Comparison of ENCODE assay signal across 7 mouse cellular contexts in the genomic region with DNA sequence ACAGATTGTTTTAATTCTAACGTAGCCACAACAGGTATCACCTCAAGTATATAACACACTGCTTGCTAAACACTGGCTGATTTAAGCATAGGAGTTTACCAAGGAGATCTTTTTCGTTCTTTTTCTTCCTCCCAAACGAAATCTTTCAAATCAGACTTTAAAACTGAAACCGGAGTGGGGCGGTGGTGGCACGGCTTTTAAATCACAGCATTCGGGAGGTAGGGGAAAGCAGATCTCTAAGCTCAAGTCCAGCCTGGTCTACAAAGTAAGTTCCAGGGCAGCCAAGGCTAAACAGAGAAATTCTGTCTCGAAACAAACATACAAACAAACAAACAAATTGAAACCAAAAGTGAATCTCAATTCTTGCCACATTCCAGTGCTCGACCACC. TPM values are rescaled to one million over a fixed set of nuclear protein-coding genes. Genes with fewer than 3 reads are reported as not detected.
DNase-seq lines count a peak whose midpoint lies in the region; ATAC-seq and TF ChIP-seq lines count a peak whose summit lies in the region.

No protein-coding gene starts in this region.

- H3K4me3 ChIP-seq in forebrain, embryonic 11.5 days (ENCODE audit: low read depth, low read length), result peak overlapping the region; percentile 92
- peak overlapping the region; percentile 94 for H3K4me3 ChIP-seq in limb, embryonic 14.5 days (replicated peaks; ENCODE audit: low read length)
- peak overlapping the region; percentile 96 for H3K4me3 ChIP-seq in stomach, embryonic 16.5 days (replicated peaks; ENCODE audit: low read length)

- H3K4me2 ChIP-seq in forebrain, embryonic 11.5 days (ENCODE audit: low read depth, low read length, severe bottlenecking), result peak overlapping the region; percentile 70
- peak overlapping the region; percentile 88 for H3K4me2 ChIP-seq in limb, embryonic 14.5 days (replicated peaks; ENCODE audit: low read depth, low read length, severe bottlenecking)
- H3K4me2 ChIP-seq in stomach, embryonic 16.5 days (ENCODE audit: low read depth, low read length), result peak overlapping the region; percentile 86

- no peak for TF ChIP-seq POLR2A in limb, embryonic 14.5 days (IDR thresholded peaks at IDR 0.05; ENCODE audit: borderline replicate concordance, extremely low read depth, insufficient read depth, insufficient read length)

- peaks cover 2% of the 10 kb centered on the region; the same call in 1 of the 2 replicates for H3K27me3 ChIP-seq in forebrain, embryonic 11.5 days (ENCODE audit: control insufficient read depth, insufficient read depth, low read length)
- H3K27me3 ChIP-seq in limb, embryonic 14.5 days (ENCODE audit: control insufficient read depth, insufficient read depth, low read length), result no peaks in the 10 kb centered on the region
- no peaks in the 10 kb centered on the region for H3K27me3 ChIP-seq in stomach, embryonic 16.5 days (ENCODE audit: control insufficient read depth, insufficient read depth, low read length)

- no peaks in the 10 kb centered on the region for H3K36me3 ChIP-seq in forebrain, embryonic 11.5 days (ENCODE audit: control insufficient read depth, insufficient read depth, low read length)
- H3K36me3 ChIP-seq in limb, embryonic 14.5 days (ENCODE audit: control insufficient read depth, insufficient read depth, low read length), result no peaks in the 10 kb centered on the region
- H3K36me3 ChIP-seq in stomach, embryonic 16.5 days (ENCODE audit: control insufficient read depth, insufficient read depth, low read length), result no peaks in the 10 kb centered on the region

- no peak for ATAC-seq in forebrain, embryonic 11.5 days (replicated peaks; ENCODE audit: low FRiP score)
- no peak for ATAC-seq in limb, embryonic 14.5 days (ENCODE audit: low FRiP score, low read depth)
- no peak for ATAC-seq in stomach, embryonic 16.5 days (ENCODE audit: insufficient read depth, low FRiP score)

- peaks cover 3% of the 10 kb centered on the region; the same call in 1 of the 2 replicates for H3K4me1 ChIP-seq in forebrain, embryonic 11.5 days (replicated peaks; ENCODE audit: control insufficient read depth, insufficient read depth, low read length)
- H3K4me1 ChIP-seq in limb, embryonic 14.5 days (ENCODE audit: control insufficient read depth, insufficient read depth, low read length), result peaks cover 9% of the 10 kb centered on the region; the same call in 1 of the 2 replicates
- H3K4me1 ChIP-seq in stomach, embryonic 16.5 days (ENCODE audit: control insufficient read depth, insufficient read depth, low read length), result peaks cover 20% of the 10 kb centered on the region

- H3K27ac ChIP-seq in forebrain, embryonic 11.5 days (ENCODE audit: low read depth, low read length), result peak overlapping the region; percentile 46
- H3K27ac ChIP-seq in limb, embryonic 14.5 days (replicated peaks; ENCODE audit: low read depth, low read length), result peak overlapping the region; percentile 81
- H3K27ac ChIP-seq in stomach, embryonic 16.5 days (ENCODE audit: low read length), result peak overlapping the region; percentile 94

- H3K9me3 ChIP-seq in forebrain, embryonic 11.5 days (ENCODE audit: control insufficient read depth, low read length), result no peaks in the 10 kb centered on the region
- no peaks in the 10 kb centered on the region for H3K9me3 ChIP-seq in limb, embryonic 14.5 days (ENCODE audit: control insufficient read depth, low read length)
- peaks cover 3% of the 10 kb centered on the region; the same call in 1 of the 2 replicates for H3K9me3 ChIP-seq in stomach, embryonic 16.5 days (replicated peaks; ENCODE audit: control insufficient read depth, low read length)

- 16% methylated on average over 9 of the region's 9 CpGs for WGBS in forebrain, embryonic 11.5 days
- WGBS in limb, embryonic 14.5 days, result 9% methylated on average over 9 of the region's 9 CpGs
- 7% methylated on average over 9 of the region's 9 CpGs for WGBS in stomach, embryonic 16.5 days

- peak overlapping the region; percentile 83 for H3K9ac ChIP-seq in forebrain, embryonic 11.5 days (ENCODE audit: low read length)
- peak overlapping the region; percentile 77 for H3K9ac ChIP-seq in limb, embryonic 14.5 days (ENCODE audit: low read depth, low read length, severe bottlenecking)
- H3K9ac ChIP-seq in stomach, embryonic 16.5 days (ENCODE audit: low read length), result peak overlapping the region; percentile 96

- peak; percentile 4 for DNase-seq in retina, adult 2 months (ENCODE audit: low read depth, low spot score)
- no peak for DNase-seq in retina, embryonic 14.5 days (ENCODE audit: low spot score)
- no peak for DNase-seq in forebrain, embryonic 11.5 days (ENCODE audit: low spot score)
- DNase-seq in limb, embryonic 14.5 days (ENCODE audit: low spot score), result no peak
- DNase-seq in thymus, adult 18-20 months, result no peak
- no peak for DNase-seq in ovary, postnatal 10 days (ENCODE audit: low spot score)

RNA-seq across cellular contexts. Expression of a gene that starts 1.1 kb away (rescaled TPM):
- 91.2 and 100 TPM in 2 replicates for polyA plus RNA-seq in forebrain, embryonic 11.5 days (2014; fragmentation: Nextera tagmentation; extraction: Ambion mirVana)
- polyA plus RNA-seq in limb, embryonic 14.5 days (2012; rRNA removed), result 191 and 218 TPM in 2 replicates
- polyA plus RNA-seq in limb, embryonic 14.5 days (2014; fragmentation: Nextera tagmentation; extraction: Ambion mirVana), result 94.9 and 105 TPM in 2 replicates
- polyA plus RNA-seq in stomach, embryonic 16.5 days (2015; fragmentation: Nextera tagmentation; extraction: Ambion mirVana), result 111 and 117 TPM in 2 replicates

RNA-seq across cellular contexts. Expression of a gene that starts 28.0 kb away (rescaled TPM):
- 254 and 263 TPM in 2 replicates for polyA plus RNA-seq in forebrain, embryonic 11.5 days (2014; fragmentation: Nextera tagmentation; extraction: Ambion mirVana)
- polyA plus RNA-seq in limb, embryonic 14.5 days (2012; rRNA removed), result 50.2 and 82.0 TPM in 2 replicates
- 176 and 181 TPM in 2 replicates for polyA plus RNA-seq in limb, embryonic 14.5 days (2014; fragmentation: Nextera tagmentation; extraction: Ambion mirVana)
- polyA plus RNA-seq in stomach, embryonic 16.5 days (2015; fragmentation: Nextera tagmentation; extraction: Ambion mirVana), result 148 and 154 TPM in 2 replicates

RNA-seq across cellular contexts. Expression of a gene that starts 40.6 kb away (rescaled TPM):
- 30.5 and 32.2 TPM in 2 replicates for polyA plus RNA-seq in forebrain, embryonic 11.5 days (2014; fragmentation: Nextera tagmentation; extraction: Ambion mirVana)
- 36.9 and 41.7 TPM in 2 replicates for polyA plus RNA-seq in limb, embryonic 14.5 days (2012; rRNA removed)
- polyA plus RNA-seq in limb, embryonic 14.5 days (2014; fragmentation: Nextera tagmentation; extraction: Ambion mirVana), result 45.0 and 47.9 TPM in 2 replicates
- 32.0 and 34.0 TPM in 2 replicates for polyA plus RNA-seq in stomach, embryonic 16.5 days (2015; fragmentation: Nextera tagmentation; extraction: Ambion mirVana)
